Mouse (Mus musculus) MEL (cell line): ENCODE results near the gene Ccdc137. TPM values are rescaled to one million over a fixed set of nuclear protein-coding genes. Genes with fewer than 3 reads are reported as not detected.
A peak's percentile ranks its signal among the peaks of the same experiment; 100 is the strongest.

ENCODE experiments used
- DNase-seq: peaks from one replicate; pipeline ENCODE4 v3.0.0; 2011; ENCODE audit warnings: low read depth, low spot score
- H3K27ac ChIP-seq: 2 replicates; pipeline ENCODE4 v1.5.1; 2012; ENCODE audit warnings: low read depth, mild to moderate bottlenecking, control low read depth, low read length, moderate library complexity; ENCODE audit not compliant: control insufficient read depth
- H3K27me3 ChIP-seq, 2 experiments: fragments of 150-350 bp in 1 of 2; sonication (generic) in 1 of 2; 2 replicates each; pipeline ENCODE4 v1.6.1; 2012; ENCODE audit warnings: low read length in 2 of 2, mild to moderate bottlenecking in 2 of 2, improper control_type of control experiment in 1 of 2, moderate library complexity in 1 of 2; ENCODE audit not compliant: insufficient read depth in 2 of 2, control insufficient read depth in 1 of 2
- H3K36me3 ChIP-seq, 2 experiments: 2 replicates each; pipeline ENCODE4 v1.6.1; 2012 to 2014; ENCODE audit warnings: low read length in 2 of 2, improper control_type of control experiment in 1 of 2, inconsistent platforms in 1 of 2, mild to moderate bottlenecking in 1 of 2; ENCODE audit not compliant: insufficient read depth in 2 of 2, control insufficient read depth in 1 of 2
- H3K4me1 ChIP-seq, 2 experiments: fragments of 150-350 bp in 1 of 2; sonication (generic) in 1 of 2; 2 replicates each; pipeline ENCODE4 v1.6.1; 2012; ENCODE audit warnings: low read length in 2 of 2, improper control_type of control experiment in 1 of 2, mild to moderate bottlenecking in 1 of 2; ENCODE audit not compliant: insufficient read depth in 2 of 2, control insufficient read depth in 1 of 2
- H3K4me3 ChIP-seq, 2 experiments: fragments of 150-350 bp in 1 of 2; sonication (generic) in 1 of 2; 2 replicates each; pipeline ENCODE4 v1.5.1; 2012; ENCODE audit warnings: low read depth in 2 of 2, low read length in 2 of 2, mild to moderate bottlenecking in 2 of 2, moderate library complexity in 2 of 2, control low read depth in 1 of 2, improper control_type of control experiment in 1 of 2; ENCODE audit not compliant: control insufficient read depth in 1 of 2, insufficient read depth in 1 of 2
- H3K79me2 ChIP-seq: 2 replicates; pipeline ENCODE4 v1.6.1; 2012; ENCODE audit warnings: mild to moderate bottlenecking, low read length, moderate library complexity; ENCODE audit not compliant: control insufficient read depth, poor library complexity, insufficient read depth
- H3K9ac ChIP-seq: 2 replicates; pipeline ENCODE4 v1.6.1; 2012; ENCODE audit warnings: low read depth, mild to moderate bottlenecking, control low read depth, low read length, moderate library complexity; ENCODE audit not compliant: control insufficient read depth, poor library complexity, severe bottlenecking
- H3K9me3 ChIP-seq: fragments of 150-350 bp; sonication (generic); replicated peaks from 2 replicates; pipeline ENCODE4 v1.6.1; 2012; ENCODE audit warnings: mild to moderate bottlenecking, low read length, improper control_type of control experiment, moderate library complexity; ENCODE audit not compliant: insufficient read depth
- CHD2 ChIP-seq: IDR thresholded peaks from 2 replicates; pipeline ENCODE4 v1.6.1; 2011; ENCODE audit warnings: low read length, improper control_type of control experiment
- CTCF ChIP-seq, 3 experiments: IDR thresholded peaks in 2 of 3; conservative IDR thresholded peaks in 1 of 3; 2 replicates each; pipeline ENCODE4 v1.5.1; 2011 to 2012; ENCODE audit warnings: low read length in 3 of 3, low read depth in 2 of 3, mild to moderate bottlenecking in 2 of 3, improper control_type of control experiment in 1 of 3, inconsistent platforms in 1 of 3, mixed read lengths in 1 of 3, moderate library complexity in 1 of 3; ENCODE audit not compliant: control insufficient read depth in 1 of 3, insufficient read depth in 1 of 3, poor library complexity in 1 of 3, severe bottlenecking in 1 of 3
- ELF1 ChIP-seq: IDR thresholded peaks from 2 replicates; pipeline ENCODE4 v1.6.1; 2014; ENCODE audit warnings: low read depth, mild to moderate bottlenecking, inconsistent platforms, low read length, improper control_type of control experiment, moderate library complexity
- EP300 ChIP-seq, 2 experiments: IDR thresholded peaks; 2 replicates each; pipeline ENCODE4 v1.6.1; 2011; ENCODE audit warnings: improper control_type of control experiment in 2 of 2, low read length in 2 of 2, low read depth in 1 of 2, mild to moderate bottlenecking in 1 of 2
- ETS1 ChIP-seq: IDR thresholded peaks from 2 replicates; pipeline ENCODE4 v1.6.1; 2012; ENCODE audit warnings: low read depth, mild to moderate bottlenecking, inconsistent platforms, low read length, improper control_type of control experiment, moderate library complexity
- GABPA ChIP-seq: IDR thresholded peaks from 2 replicates; pipeline ENCODE4 v1.6.1; 2012; ENCODE audit warnings: low read depth, mild to moderate bottlenecking, inconsistent platforms, low read length, improper control_type of control experiment, moderate library complexity
- GATA1 ChIP-seq: IDR thresholded peaks from 2 replicates; pipeline ENCODE4 v1.6.1; 2011; ENCODE audit warnings: low read depth, low read length, improper control_type of control experiment
- HCFC1 ChIP-seq: IDR thresholded peaks from 2 replicates; pipeline ENCODE4 v1.6.1; 2012; ENCODE audit warnings: low read depth, mild to moderate bottlenecking, inconsistent platforms, low read length, improper control_type of control experiment, moderate library complexity
- MAFK ChIP-seq: IDR thresholded peaks from 2 replicates; pipeline ENCODE4 v1.6.1; 2011; ENCODE audit warnings: low read depth, mild to moderate bottlenecking, low read length, improper control_type of control experiment, borderline replicate concordance
- MAX ChIP-seq: IDR thresholded peaks from 2 replicates; pipeline ENCODE4 v1.6.1; 2011; ENCODE audit warnings: low read length, improper control_type of control experiment
- MAZ ChIP-seq: IDR thresholded peaks from 2 replicates; pipeline ENCODE4 v1.6.1; 2012; ENCODE audit warnings: low read depth, mild to moderate bottlenecking, inconsistent platforms, low read length, improper control_type of control experiment
- MXI1 ChIP-seq: IDR thresholded peaks from 2 replicates; pipeline ENCODE4 v1.6.1; 2011; ENCODE audit warnings: mild to moderate bottlenecking, low read depth, low read length, improper control_type of control experiment
- MYC ChIP-seq: IDR thresholded peaks from 2 replicates; pipeline ENCODE4 v1.6.1; 2011; ENCODE audit warnings: low read depth, mild to moderate bottlenecking, low read length, improper control_type of control experiment, moderate library complexity
- NELFE ChIP-seq: IDR thresholded peaks from 2 replicates; pipeline ENCODE4 v1.6.1; 2011; ENCODE audit warnings: low read depth, low read length, improper control_type of control experiment
- NRF1 ChIP-seq: IDR thresholded peaks from 2 replicates; pipeline ENCODE4 v1.6.1; 2014; ENCODE audit warnings: low read depth, mild to moderate bottlenecking, inconsistent platforms, low read length, improper control_type of control experiment, moderate library complexity; ENCODE audit not compliant: poor library complexity, insufficient read depth, severe bottlenecking
- POLR2A ChIP-seq, 2 experiments: IDR thresholded peaks; 2 replicates each; pipeline ENCODE4 v1.6.1; 2011 to 2012; ENCODE audit warnings: low read length in 2 of 2, mild to moderate bottlenecking in 2 of 2, control low read depth in 1 of 2, improper control_type of control experiment in 1 of 2, low read depth in 1 of 2, moderate library complexity in 1 of 2; ENCODE audit not compliant: control insufficient read depth in 1 of 2, insufficient read depth in 1 of 2, poor library complexity in 1 of 2
- POLR2AphosphoS2 ChIP-seq: IDR thresholded peaks from 2 replicates; pipeline ENCODE4 v1.6.1; 2011; ENCODE audit warnings: low read length, improper control_type of control experiment
- POLR2AphosphoS5 ChIP-seq: IDR thresholded peaks from 2 replicates; pipeline ENCODE4 v1.6.1; 2012; ENCODE audit warnings: low read depth, borderline replicate concordance, mild to moderate bottlenecking, inconsistent platforms, low read length, moderate library complexity, mixed read lengths
- RAD21 ChIP-seq: IDR thresholded peaks from 2 replicates; pipeline ENCODE4 v1.6.1; 2011; ENCODE audit warnings: mild to moderate bottlenecking, low read depth, low read length, improper control_type of control experiment
- RCOR1 ChIP-seq: IDR thresholded peaks from 2 replicates; pipeline ENCODE4 v1.6.1; 2012; ENCODE audit warnings: low read depth, mild to moderate bottlenecking, inconsistent platforms, low read length, improper control_type of control experiment
- SIN3A ChIP-seq: IDR thresholded peaks from 2 replicates; pipeline ENCODE4 v1.6.1; 2012; ENCODE audit warnings: low read length, improper control_type of control experiment, inconsistent platforms
- SMC3 ChIP-seq: IDR thresholded peaks from 2 replicates; pipeline ENCODE4 v1.6.1; 2011; ENCODE audit warnings: low read depth, low read length, improper control_type of control experiment
- TAL1 ChIP-seq: IDR thresholded peaks from 2 replicates; pipeline ENCODE4 v1.6.1; 2012; ENCODE audit warnings: mild to moderate bottlenecking, inconsistent platforms, low read length, moderate library complexity, mixed read lengths
- TBP ChIP-seq: IDR thresholded peaks from 2 replicates; pipeline ENCODE4 v1.8.0; 2011; ENCODE audit warnings: low read depth, low read length, improper control_type of control experiment
- TCF12 ChIP-seq: IDR thresholded peaks from 2 replicates; pipeline ENCODE4 v1.6.1; 2014; ENCODE audit warnings: low read depth, mild to moderate bottlenecking, inconsistent platforms, low read length, improper control_type of control experiment, moderate library complexity
- UBTF ChIP-seq: IDR thresholded peaks from 2 replicates; pipeline ENCODE4 v1.6.1; 2012; ENCODE audit warnings: low read depth, mild to moderate bottlenecking, inconsistent platforms, low read length, improper control_type of control experiment, moderate library complexity, borderline replicate concordance; ENCODE audit not compliant: insufficient read depth
- USF2 ChIP-seq, 2 experiments: IDR thresholded peaks; 2 replicates each; pipeline ENCODE4 v1.6.1; 2011 to 2012; ENCODE audit warnings: improper control_type of control experiment in 2 of 2, low read length in 2 of 2, borderline replicate concordance in 1 of 2, inconsistent platforms in 1 of 2, low read depth in 1 of 2, mild to moderate bottlenecking in 1 of 2; ENCODE audit not compliant: insufficient read depth in 1 of 2
- ZC3H11A ChIP-seq: IDR thresholded peaks from 2 replicates; pipeline ENCODE4 v1.6.1; 2012; ENCODE audit warnings: low read depth, mild to moderate bottlenecking, inconsistent platforms, low read length, improper control_type of control experiment
- ZMIZ1 ChIP-seq: IDR thresholded peaks from 2 replicates; pipeline ENCODE4 v1.6.1; 2012; ENCODE audit warnings: low read depth, mild to moderate bottlenecking, inconsistent platforms, low read length, improper control_type of control experiment, moderate library complexity
- ZNF384 ChIP-seq: IDR thresholded peaks from 2 replicates; pipeline ENCODE4 v1.6.1; 2012; ENCODE audit warnings: low read depth, mild to moderate bottlenecking, inconsistent platforms, low read length, improper control_type of control experiment
- polyA plus RNA-seq, 2 experiments: library from polyadenylated mRNA; stranded (reverse) in 1 of 2; unstranded in 1 of 2; fragments of >175 nt in 1 of 2; fragments of >200 nt in 1 of 2; gene quantifications; 2 replicates each; pipeline versions ENCODE4 v1.2.1 to v1.2.4; 2012; ENCODE audit warnings: low replicate concordance in 2 of 2, low read depth in 1 of 2; ENCODE audit not compliant: insufficient read length in 2 of 2, insufficient read depth in 1 of 2, missing spikeins in 1 of 2
- total RNA-seq: library from RNA; depleted of rRNA; stranded (reverse); fragments of 300-350 nt; gene quantifications from 2 replicates; pipeline ENCODE4 v1.2.3, GENCODE M21; 2012

Gene Ccdc137
- total and polyA plus RNA-seq, 3 experiments = 104 to 116 TPM; not detected in 1

- peak; percentile 77; the same call in 1 of the 2 replicates for TF ChIP-seq SIN3A
- TF ChIP-seq ZMIZ1 = peak; percentile 71; the same call in 1 of the 2 replicates
- no peak for TF ChIP-seq MAX
- TF ChIP-seq USF2 (IDR thresholded peaks at IDR 0.05; ENCODE audit: borderline replicate concordance in 1 of 2, insufficient read depth in 1 of 2, low read depth in 1 of 2, low read length in 2 of 2) = no peak
- peak; percentile 85 for TF ChIP-seq MAZ
- no peak for TF ChIP-seq CHD2
- TF ChIP-seq ELF1 = peak; percentile 48; the same call in 1 of the 2 replicates
- no peak for TF ChIP-seq NELFE
- TF ChIP-seq UBTF = no peak
- no peak for TF ChIP-seq ZNF384
- TF ChIP-seq RAD21 = peak; percentile 84
- TF ChIP-seq CTCF (IDR thresholded peaks at IDR 0.05 in 2 of 3, conservative IDR thresholded peaks at IDR 0.05 in 1 of 3; ENCODE audit: control insufficient read depth in 1 of 3, insufficient read depth in 1 of 3, low read depth in 2 of 3, low read length in 3 of 3, poor library complexity in 1 of 3, severe bottlenecking in 1 of 3) = peak; percentile 89 to 94 (median 94)
- no peak; the same call in 1 of the 2 replicates for TF ChIP-seq MAFK
- peak; percentile 79 for TF ChIP-seq ZC3H11A
- TF ChIP-seq MYC = peak; percentile 71; the same call in 1 of the 2 replicates
- peak; percentile 18; the same call in 1 of the 2 replicates for TF ChIP-seq GATA1
- peak; percentile 15; the same call in 1 of the 2 replicates for TF ChIP-seq ETS1
- TF ChIP-seq TCF12 = 0 out of 2 replicates have a peak, but pooled peaks have one; percentile 20
- TF ChIP-seq POLR2A (IDR thresholded peaks at IDR 0.05; ENCODE audit: control insufficient read depth in 1 of 2, insufficient read depth in 1 of 2, low read depth in 1 of 2, low read length in 2 of 2, poor library complexity in 1 of 2) = peak in 1 of 2 experiments; percentile 58; a peak in 2 of 4 replicates
- TF ChIP-seq EP300 (IDR thresholded peaks at IDR 0.05; ENCODE audit: low read depth in 1 of 2, low read length in 2 of 2) = no peak
- TF ChIP-seq NRF1 = no peak
- peak; percentile 54; the same call in 1 of the 2 replicates for TF ChIP-seq HCFC1
- peak; percentile 73 for TF ChIP-seq SMC3
- TF ChIP-seq GABPA = no peak
- no peak for TF ChIP-seq RCOR1
- TF ChIP-seq TBP = peak; percentile 41; the same call in 1 of the 2 replicates
- TF ChIP-seq POLR2AphosphoS5 = no peak
- TF ChIP-seq POLR2AphosphoS2 = peak; percentile 55; the same call in 1 of the 2 replicates
- no peak for TF ChIP-seq TAL1
- TF ChIP-seq MXI1 = 0 out of 2 replicates have a peak, but pooled peaks have one; percentile 39
These were observed 31.3 kb downstream of the Ccdc137 start for GRCm38 (mm10) chr11:120489054-120489761.

More at GRCm38 (mm10) chr11:120489054-120489761, 31.3 kb downstream of the Ccdc137 start:
- H3K27ac ChIP-seq = no peak overlapping the region
- H3K9me3 ChIP-seq = no peaks in the 10 kb centered on the region
- H3K79me2 ChIP-seq = peaks cover 48% of the 10 kb centered on the region
- H3K4me3 ChIP-seq = no peak overlapping the region
- peak; percentile 95 for DNase-seq
- peaks cover 7 to 21% of the 10 kb centered on the region in 2 experiments for H3K36me3 ChIP-seq
- no peaks in the 10 kb centered on the region for H3K27me3 ChIP-seq
- peaks cover 3 to 26% of the 10 kb centered on the region in 2 experiments; a peak in 3 of 4 replicates for H3K4me1 ChIP-seq
- H3K9ac ChIP-seq = no peak overlapping the region
